Mouse (Mus musculus): ENCODE results near the gene Olfr984. TPM values are rescaled to one million over a fixed set of nuclear protein-coding genes. Genes with fewer than 3 reads are reported as not detected.

Gene Olfr984
- polyA plus RNA-seq (2015; fragmentation: Nextera tagmentation; extraction: Ambion mirVana) = not detected in 2 replicates

DNA sequence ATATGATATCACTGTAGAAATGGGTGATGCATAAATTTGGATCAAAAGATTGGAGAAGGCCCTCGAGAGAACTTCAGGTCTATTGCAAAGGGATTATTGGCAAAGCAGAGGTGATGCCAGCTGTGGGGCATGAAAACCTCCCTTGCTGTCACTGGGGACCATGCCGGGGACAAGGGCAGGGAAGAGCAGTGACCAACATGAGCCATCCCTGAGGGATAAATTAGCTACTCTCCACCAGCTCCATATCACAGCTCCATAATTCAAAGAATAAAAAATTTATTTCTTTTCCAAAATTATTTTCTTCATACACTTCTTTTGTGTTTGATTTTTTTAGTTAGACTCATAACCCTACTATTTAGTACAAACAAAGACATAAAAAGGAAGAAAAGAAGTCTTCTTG is at the start of gene Olfr984:
Gene Olfr984, minus strand, starts transcription at position 101 of the 400 bp plus-strand sequence.
- Histone ChIP-seq H3K4me1 (no peaks in the 10 kb centered on the region), H3K9ac (no peak within 1 kb of the TSS), H3K4me2 (no peak within 1 kb of the TSS), H3K4me3 (no peak within 1 kb of the TSS), H3K27me3 (replicated peaks) (no peaks in the 10 kb centered on the region), H3K27ac (no peak within 1 kb of the TSS), H3K36me3 (replicated peaks) (no peaks in the 10 kb centered on the region), H3K9me3 (no peaks in the 10 kb centered on the region)
- 79% methylated on average over 2 of the region's 2 CpGs for WGBS
- no peak for ATAC-seq (replicated peaks)

DNA sequence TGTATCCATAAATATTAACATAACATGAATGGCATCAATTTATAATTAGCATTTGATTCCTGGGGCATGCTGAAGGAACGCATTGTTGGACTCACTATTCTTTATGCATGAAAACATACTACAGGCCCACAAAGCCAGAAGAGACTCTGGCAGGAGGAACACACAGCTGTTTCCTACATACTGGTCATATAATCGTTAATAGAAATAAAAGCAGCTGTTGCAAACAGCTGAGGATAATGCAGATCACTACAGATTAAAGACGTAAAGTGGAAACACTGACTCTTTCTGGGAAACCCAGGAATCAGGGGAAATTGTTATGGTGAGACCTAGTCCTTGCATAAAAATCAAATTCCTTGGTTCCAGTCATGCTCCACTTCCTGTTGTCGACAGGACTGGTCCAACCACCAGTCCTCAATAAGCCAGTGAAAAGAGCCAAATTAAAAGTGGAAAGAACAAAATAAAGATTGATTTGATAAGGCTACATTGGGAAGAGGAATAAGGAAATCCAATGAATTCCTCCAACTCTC is 41.2 kb upstream of the Olfr984 start:
- Histone ChIP-seq H3K4me2 (no peak overlapping the region), H3K9me3 (no peaks in the 10 kb centered on the region), H3K27me3 (replicated peaks) (no peaks in the 10 kb centered on the region), H3K36me3 (replicated peaks) (no peaks in the 10 kb centered on the region), H3K9ac (no peak overlapping the region), H3K4me3 (no peak overlapping the region), H3K4me1 (no peaks in the 10 kb centered on the region), H3K27ac (no peak overlapping the region)
- no peak for ATAC-seq (replicated peaks)
- 70% methylated on average over 4 of the region's 4 CpGs for WGBS

DNA sequence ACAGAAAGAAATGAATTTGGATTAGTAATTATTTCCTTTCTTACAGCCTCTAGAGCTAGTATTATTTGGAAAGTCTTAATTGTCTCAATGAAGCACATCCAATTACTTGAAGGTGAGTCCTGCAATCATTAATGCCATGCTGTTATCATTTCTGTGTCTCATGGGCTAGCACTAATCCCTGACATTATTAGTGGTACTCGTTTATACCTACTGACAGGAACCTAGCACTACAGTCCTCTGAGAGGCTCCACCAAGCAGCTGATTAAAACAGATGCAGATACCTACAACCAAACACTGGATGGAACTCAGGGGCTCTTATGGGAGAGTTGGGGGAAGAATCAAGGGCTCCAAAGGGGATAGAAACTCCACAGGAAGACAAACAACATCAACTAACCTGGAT is 27.5 kb upstream of the Olfr984 start:
- no peaks in the 10 kb centered on the region for H3K36me3 ChIP-seq (replicated peaks)
- no peak overlapping the region for H3K4me3 ChIP-seq
- H3K4me2 ChIP-seq = no peak overlapping the region
- no peaks in the 10 kb centered on the region for H3K4me1 ChIP-seq
- 44% methylated on average over 1 of the region's 1 CpGs for WGBS
- no peaks in the 10 kb centered on the region for H3K27me3 ChIP-seq (replicated peaks)
- no peaks in the 10 kb centered on the region for H3K9me3 ChIP-seq
- no peak overlapping the region for H3K27ac ChIP-seq
- no peak for ATAC-seq (replicated peaks)
- H3K9ac ChIP-seq = no peak overlapping the region

DNA sequence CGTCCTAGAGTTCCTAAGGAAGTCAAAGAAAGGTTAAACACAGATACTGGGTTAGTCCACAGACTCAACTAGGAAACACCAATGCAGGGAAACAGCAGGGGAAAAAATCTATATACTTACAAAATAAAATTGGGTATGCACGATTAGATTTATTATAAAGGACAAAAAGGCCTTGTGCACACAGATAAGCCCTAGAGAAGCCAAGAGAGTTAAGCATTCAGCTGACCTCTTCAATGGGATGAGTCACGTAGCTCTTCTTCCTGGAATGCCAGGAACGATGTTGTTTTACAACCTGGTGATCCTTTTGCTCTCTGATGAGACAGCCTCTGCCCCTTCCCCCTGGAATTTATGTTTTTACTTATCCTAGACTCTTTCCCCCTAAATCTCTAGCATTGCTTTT is 25.5 kb upstream of the Olfr984 start:
- WGBS = 77% methylated on average over 4 of the region's 4 CpGs
- Histone ChIP-seq H3K27ac (no peak overlapping the region), H3K4me1 (no peaks in the 10 kb centered on the region), H3K36me3 (replicated peaks) (no peaks in the 10 kb centered on the region), H3K27me3 (replicated peaks) (no peaks in the 10 kb centered on the region), H3K9me3 (no peaks in the 10 kb centered on the region), H3K4me2 (no peak overlapping the region), H3K4me3 (no peak overlapping the region), H3K9ac (no peak overlapping the region)
- no peak for ATAC-seq (replicated peaks)

DNA sequence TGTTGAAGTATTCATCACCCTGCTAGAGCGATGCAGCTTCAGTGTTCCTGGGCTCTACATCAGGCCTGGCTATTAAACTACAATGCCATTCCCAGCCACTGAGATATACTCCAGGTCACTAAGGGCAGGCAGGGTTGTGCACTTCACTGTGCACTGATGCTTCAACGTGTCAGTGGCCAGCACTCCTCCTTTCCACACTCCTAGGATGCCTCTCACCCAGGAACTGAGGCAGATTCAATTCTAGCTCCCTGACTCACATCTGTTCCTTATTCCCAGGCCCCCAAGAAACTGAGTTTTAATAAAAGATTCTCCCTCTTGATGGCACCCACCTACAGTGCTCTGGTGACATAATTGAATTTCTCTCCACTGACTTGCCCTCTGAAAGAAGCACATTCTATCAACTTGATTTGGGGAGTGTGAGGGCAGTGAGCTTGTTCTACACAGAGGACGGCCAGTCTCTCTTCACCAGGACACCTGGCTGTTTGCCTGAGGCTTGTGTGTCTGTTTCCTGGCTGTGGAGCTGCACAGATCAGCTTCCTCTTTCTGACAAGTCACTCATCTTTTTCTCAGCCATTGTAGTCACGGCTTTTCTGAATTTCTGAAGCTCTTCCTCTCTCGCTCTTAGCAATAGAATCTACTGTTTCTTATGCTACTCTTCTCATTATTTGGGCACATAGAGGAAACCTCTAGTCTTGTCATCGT is 23.1 kb upstream of the Olfr984 start:
- Histone ChIP-seq H3K4me3 (no peak overlapping the region), H3K27me3 (replicated peaks) (no peaks in the 10 kb centered on the region), H3K9me3 (no peaks in the 10 kb centered on the region), H3K4me1 (no peaks in the 10 kb centered on the region), H3K4me2 (no peak overlapping the region), H3K9ac (no peak overlapping the region), H3K27ac (no peak overlapping the region), H3K36me3 (replicated peaks) (no peaks in the 10 kb centered on the region)
- ATAC-seq (replicated peaks) = no peak
- 85% methylated on average over 6 of the region's 6 CpGs for WGBS

DNA sequence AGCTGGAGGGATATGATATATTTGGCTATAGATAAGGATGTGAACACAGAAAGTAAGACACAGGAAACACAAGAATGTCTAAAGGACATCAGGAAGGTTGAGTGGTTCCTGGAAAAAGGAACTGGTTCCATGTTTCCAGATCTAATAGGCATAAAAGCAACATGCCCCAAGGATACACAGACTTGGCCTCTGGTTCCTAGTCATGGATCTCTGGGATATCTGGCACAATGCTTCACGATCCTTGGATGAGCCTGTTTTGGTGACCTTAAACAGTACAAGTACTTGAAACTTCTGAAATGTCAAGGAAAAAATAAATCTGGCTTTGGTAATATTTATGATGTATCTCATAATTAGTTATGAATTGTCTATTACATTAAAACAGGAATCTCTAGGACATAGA is 16.6 kb upstream of the Olfr984 start:
- H3K27ac ChIP-seq = no peak overlapping the region
- no peaks in the 10 kb centered on the region for H3K9me3 ChIP-seq
- ATAC-seq (replicated peaks) = no peak
- H3K4me1 ChIP-seq = no peaks in the 10 kb centered on the region
- no peaks in the 10 kb centered on the region for H3K36me3 ChIP-seq (replicated peaks)
- H3K4me2 ChIP-seq = no peak overlapping the region
- H3K27me3 ChIP-seq (replicated peaks) = no peaks in the 10 kb centered on the region
- no peak overlapping the region for H3K9ac ChIP-seq
- H3K4me3 ChIP-seq = no peak overlapping the region
- WGBS = 82% methylated on average over 1 of the region's 1 CpGs

DNA sequence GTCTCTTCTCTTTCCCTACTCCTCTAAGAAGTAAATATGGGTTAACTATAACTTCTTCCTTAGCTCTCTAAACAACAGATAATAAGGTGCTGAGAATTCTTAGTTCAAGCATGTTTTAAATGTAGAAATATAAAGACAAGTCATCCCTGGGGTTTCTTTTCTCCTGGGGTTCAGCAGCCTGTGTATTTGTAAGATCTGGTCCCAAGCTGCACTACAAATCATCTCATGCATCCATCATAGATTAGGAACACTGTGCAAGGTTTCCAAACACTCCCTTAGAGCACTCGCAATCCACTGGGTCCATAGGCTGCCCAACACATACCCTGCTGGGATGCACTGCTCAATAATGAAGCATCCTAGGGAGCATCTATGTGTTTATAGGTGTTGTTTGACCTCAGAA is 16.1 kb upstream of the Olfr984 start, which contains the start of gene Olfr985:
Gene Olfr985, minus strand, starts transcription at position 101 of the 400 bp plus-strand sequence.
- H3K27me3 ChIP-seq (replicated peaks) = no peaks in the 10 kb centered on the region
- no peak for ATAC-seq (replicated peaks)
- H3K4me1 ChIP-seq = no peaks in the 10 kb centered on the region
- H3K9ac ChIP-seq = no peak within 1 kb of the TSS
- H3K36me3 ChIP-seq (replicated peaks) = no peaks in the 10 kb centered on the region
- H3K4me3 ChIP-seq = no peak within 1 kb of the TSS
- H3K4me2 ChIP-seq = no peak within 1 kb of the TSS
- no peak within 1 kb of the TSS for H3K27ac ChIP-seq
- WGBS = 77% methylated on average over 1 of the region's 1 CpGs
- no peaks in the 10 kb centered on the region for H3K9me3 ChIP-seq

DNA sequence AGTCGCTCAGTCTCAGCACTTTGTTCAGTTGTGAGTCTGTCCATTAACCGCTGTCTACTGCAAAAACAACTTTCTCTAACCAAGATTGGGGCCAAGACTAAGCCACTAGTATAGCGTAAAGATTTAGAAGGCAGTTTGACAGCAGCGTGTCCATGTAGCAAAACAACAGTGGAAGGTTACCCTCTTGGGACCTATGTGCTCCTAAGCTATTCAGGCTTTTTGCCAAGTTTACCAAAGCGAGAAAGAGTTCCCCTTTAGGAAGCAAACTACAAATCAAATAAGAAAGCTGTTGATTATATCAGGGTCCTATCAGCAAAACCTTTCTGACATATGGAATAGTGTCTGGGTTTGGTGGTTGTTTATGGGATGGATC is 3.3 kb upstream of the Olfr984 start:
- Histone ChIP-seq H3K4me1 (no peaks in the 10 kb centered on the region), H3K9me3 (no peaks in the 10 kb centered on the region), H3K36me3 (replicated peaks) (no peaks in the 10 kb centered on the region), H3K27ac (no peak overlapping the region), H3K4me3 (no peak overlapping the region), H3K4me2 (no peak overlapping the region), H3K27me3 (replicated peaks) (no peaks in the 10 kb centered on the region), H3K9ac (no peak overlapping the region)
- WGBS = 82% methylated on average over 5 of the region's 5 CpGs
- ATAC-seq (replicated peaks) = no peak

DNA sequence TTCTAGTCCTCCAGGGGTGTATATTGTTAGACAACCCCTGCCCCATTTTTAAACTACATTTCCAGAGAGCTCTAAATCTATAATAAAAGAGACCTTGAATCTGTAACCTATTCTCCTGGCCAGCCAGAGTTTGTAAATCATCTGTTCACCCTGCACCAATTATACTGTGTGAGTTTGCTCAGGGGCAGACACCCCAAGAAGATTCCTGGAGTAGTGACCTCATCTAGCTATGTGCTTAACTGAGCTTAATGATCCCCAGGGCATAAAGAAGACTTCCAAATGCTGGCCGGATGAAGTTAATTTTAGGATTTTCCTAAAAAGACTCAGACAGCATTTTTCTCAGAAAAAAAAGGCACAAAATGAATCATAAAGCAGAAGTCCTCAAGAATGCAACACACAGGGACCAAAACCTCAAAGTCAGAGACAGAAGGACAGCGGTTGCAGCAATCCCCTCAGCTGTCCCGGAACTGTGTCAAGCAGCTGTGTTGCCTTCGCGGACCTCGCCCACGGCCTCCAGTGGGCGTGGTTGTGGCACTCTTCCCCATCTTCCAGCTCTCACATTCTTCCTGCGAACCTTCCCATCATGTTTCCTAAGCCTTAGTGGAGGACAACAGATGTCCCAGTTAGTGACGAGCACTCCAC is 2.8 kb upstream of the Olfr984 start:
- H3K27ac ChIP-seq = no peak overlapping the region
- H3K4me1 ChIP-seq = no peaks in the 10 kb centered on the region
- no peaks in the 10 kb centered on the region for H3K9me3 ChIP-seq
- WGBS = 71% methylated on average over 10 of the region's 10 CpGs
- H3K36me3 ChIP-seq (replicated peaks) = no peaks in the 10 kb centered on the region
- H3K4me2 ChIP-seq = no peak overlapping the region
- no peak overlapping the region for H3K9ac ChIP-seq
- no peak overlapping the region for H3K4me3 ChIP-seq
- H3K27me3 ChIP-seq (replicated peaks) = no peaks in the 10 kb centered on the region
- no peak for ATAC-seq (replicated peaks)

DNA sequence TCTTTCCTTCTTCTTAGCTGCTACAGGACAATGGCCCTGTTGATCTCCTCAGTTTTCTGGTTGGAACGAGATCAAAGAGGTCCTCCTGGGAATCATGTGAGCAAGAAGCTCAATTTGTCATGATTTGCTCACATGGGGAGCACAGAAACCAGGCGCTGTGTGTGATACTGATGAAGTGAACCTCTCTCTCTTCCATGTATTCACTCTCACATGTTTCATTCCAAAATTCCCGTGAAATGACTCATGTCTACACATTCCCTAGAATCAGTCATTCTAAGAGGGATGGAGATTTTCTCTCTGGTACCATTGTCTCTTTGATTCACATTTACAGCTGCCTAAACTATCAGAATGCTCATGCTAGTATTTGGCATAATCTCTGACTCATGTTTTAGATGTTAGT is 19.2 kb downstream of the Olfr984 start:
- H3K9me3 ChIP-seq = no peaks in the 10 kb centered on the region
- H3K4me3 ChIP-seq = no peak overlapping the region
- no peak overlapping the region for H3K9ac ChIP-seq
- no peak overlapping the region for H3K4me2 ChIP-seq
- H3K4me1 ChIP-seq = no peaks in the 10 kb centered on the region
- no peak for ATAC-seq (replicated peaks)
- H3K36me3 ChIP-seq (replicated peaks) = no peaks in the 10 kb centered on the region
- no peaks in the 10 kb centered on the region for H3K27me3 ChIP-seq (replicated peaks)
- WGBS = 71% methylated on average over 3 of the region's 3 CpGs
- no peak overlapping the region for H3K27ac ChIP-seq

DNA sequence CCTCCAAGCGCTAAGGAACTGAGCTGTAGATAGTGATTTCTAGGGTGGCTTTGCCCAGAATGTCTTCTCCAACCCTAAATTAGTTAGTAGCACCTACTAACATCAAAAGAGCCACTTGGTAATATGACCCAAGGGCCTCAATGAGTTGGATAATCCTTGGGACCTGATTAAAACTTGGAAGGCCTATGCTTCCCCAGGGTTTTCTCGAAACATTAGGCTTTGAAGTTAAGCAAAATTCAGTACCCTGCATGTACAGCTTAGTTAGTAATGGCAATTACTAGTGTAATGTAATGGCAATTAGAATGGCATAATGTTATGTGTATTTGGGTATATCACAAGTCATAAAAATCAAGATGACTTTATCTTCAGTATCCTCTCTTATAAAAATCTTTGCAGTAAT is 20.5 kb downstream of the Olfr984 start, which contains the start of gene Olfr983:
Gene Olfr983, minus strand, starts transcription at position 101 of the 400 bp plus-strand sequence.
- H3K27ac ChIP-seq = no peak within 1 kb of the TSS
- no peak within 1 kb of the TSS for H3K9ac ChIP-seq
- H3K4me1 ChIP-seq = no peaks in the 10 kb centered on the region
- no peak within 1 kb of the TSS for H3K4me2 ChIP-seq
- no peaks in the 10 kb centered on the region for H3K9me3 ChIP-seq
- H3K4me3 ChIP-seq = no peak within 1 kb of the TSS
- no peak for ATAC-seq (replicated peaks)
- no peaks in the 10 kb centered on the region for H3K36me3 ChIP-seq (replicated peaks)
- no peaks in the 10 kb centered on the region for H3K27me3 ChIP-seq (replicated peaks)
- WGBS = 72% methylated on average over 2 of the region's 2 CpGs

DNA sequence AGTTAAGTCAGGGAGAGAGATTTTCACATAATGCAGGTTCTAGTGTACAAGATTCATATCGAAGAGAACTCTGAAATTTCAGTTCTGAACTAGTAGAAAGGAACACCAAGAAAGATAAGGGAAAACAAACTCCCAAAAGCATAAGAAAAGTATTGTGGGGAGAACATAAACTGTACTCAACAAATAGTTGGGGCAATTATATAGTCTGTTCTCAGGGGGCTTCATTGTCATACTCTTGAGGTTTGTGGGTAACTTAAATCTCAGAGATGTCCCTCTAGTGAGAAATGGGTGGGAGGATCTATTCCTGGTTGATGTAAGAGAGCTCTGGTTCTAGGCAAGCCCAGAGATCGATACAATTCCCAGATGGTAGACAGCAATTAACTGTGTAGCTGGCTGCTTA is 40.5 kb downstream of the Olfr984 start, which contains the start of gene Olfr982:
Gene Olfr982, plus strand, starts transcription at position 301 of the 400 bp plus-strand sequence.
- no peaks in the 10 kb centered on the region for H3K27me3 ChIP-seq (replicated peaks)
- H3K9me3 ChIP-seq = no peaks in the 10 kb centered on the region
- H3K4me2 ChIP-seq = no peak within 1 kb of the TSS
- H3K4me3 ChIP-seq = no peak within 1 kb of the TSS
- no peaks in the 10 kb centered on the region for H3K36me3 ChIP-seq (replicated peaks)
- H3K4me1 ChIP-seq = no peaks in the 10 kb centered on the region
- WGBS = 80% methylated on average over 2 of the region's 2 CpGs
- H3K27ac ChIP-seq = no peak within 1 kb of the TSS
- no peak within 1 kb of the TSS for H3K9ac ChIP-seq
- ATAC-seq (replicated peaks) = no peak

DNA sequence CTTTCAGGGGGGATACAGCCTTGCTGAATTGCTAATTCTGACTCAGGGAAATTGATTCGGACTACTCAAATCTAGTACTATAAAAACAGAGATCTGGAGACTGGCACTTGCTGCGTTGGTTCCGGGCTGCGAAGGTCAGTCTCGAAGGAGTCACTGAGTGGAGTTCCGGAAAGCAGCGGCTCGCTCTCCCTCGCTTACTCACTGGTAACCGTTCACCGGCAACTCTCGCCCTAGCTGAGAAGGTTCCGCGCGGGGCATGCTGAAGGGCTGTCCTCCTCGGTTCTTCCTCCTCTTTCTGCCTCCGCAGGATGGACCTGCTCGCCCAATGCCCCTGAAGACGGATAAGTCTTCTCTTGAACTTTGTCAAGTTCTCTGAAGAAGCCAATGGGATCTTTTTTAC is 63.9 kb downstream of the Olfr984 start:
- no peak overlapping the region for H3K4me3 ChIP-seq
- no peaks in the 10 kb centered on the region for H3K4me1 ChIP-seq
- no peak overlapping the region for H3K9ac ChIP-seq
- no peak overlapping the region for H3K27ac ChIP-seq
- no peaks in the 10 kb centered on the region for H3K9me3 ChIP-seq
- WGBS = 94% methylated on average over 19 of the region's 19 CpGs
- no peak for ATAC-seq (replicated peaks)
- no peaks in the 10 kb centered on the region for H3K27me3 ChIP-seq (replicated peaks)
- H3K36me3 ChIP-seq (replicated peaks) = no peaks in the 10 kb centered on the region
- no peak overlapping the region for H3K4me2 ChIP-seq
